ENCODE assay signal across 16 mouse cellular contexts in genomic region chr10:45698930-45699329, GRCm38 (mm10).
A peak's percentile ranks its signal among the peaks of the same experiment; 100 is the strongest.
DNase-seq lines count a peak whose midpoint lies in the region; TF ChIP-seq lines count a peak whose summit lies in the region.
"Had no signal": no experiment of that assay in that cellular context is flagged by ENCODE, and none has a peak within 500 bp of the region (broad histone marks: within the 10 kb centered on the region; RNA-seq: fewer than 3 reads in every experiment).

No protein-coding gene starts in this region.

- no peak for TF ChIP-seq CTCF in heart, adult 2 months (IDR thresholded peaks at IDR 0.05)
- TF ChIP-seq CTCF in kidney, adult 2 months (conservative IDR thresholded peaks at IDR 0.05; ENCODE audit: insufficient read depth, insufficient read length, low read depth, low read length), result no peak

- H3K4me3 ChIP-seq in heart, adult 2 months, result no peak overlapping the region
- no peak overlapping the region for H3K4me3 ChIP-seq in kidney, adult 2 months (ENCODE audit: insufficient read depth, low read depth, low read length)
- H3K4me3 ChIP-seq: forebrain, embryonic 12.5 days; hindbrain, embryonic 15.5 days; limb, embryonic 15.5 days had no signal

- H3K9ac ChIP-seq in heart, adult 2 months (ENCODE audit: low read depth, low read length), result no peak overlapping the region
- H3K9ac ChIP-seq: forebrain, embryonic 12.5 days; hindbrain, embryonic 15.5 days; limb, embryonic 15.5 days had no signal

- H3K36me3 ChIP-seq in heart, adult 2 months (ENCODE audit: control insufficient read depth, insufficient read depth, low read length), result no peaks in the 10 kb centered on the region
- H3K36me3 ChIP-seq in kidney, adult 2 months (ENCODE audit: control insufficient read depth, insufficient read depth, low read length), result no peaks in the 10 kb centered on the region

- DNase-seq in heart, adult 11 months, result peak; percentile 81
- DNase-seq in heart, adult 2 months, result no peak
- DNase-seq in urinary bladder, adult 18-20 months (ENCODE audit: low spot score in 2 of 2), result peak; percentile 4 to 11
- DNase-seq in urinary bladder, adult 2 months (ENCODE audit: low spot score), result no peak
- peak; percentile 34 for DNase-seq in kidney, adult 2 months
- peak; percentile 27 to 32 for DNase-seq in kidney, postnatal 36 days
- no peak for DNase-seq in ovary, postnatal 14 days (ENCODE audit: low spot score)
- no peak for DNase-seq in gastrocnemius, postnatal 14 days
- DNase-seq: adrenal gland, adult 8-10 months; cerebellum, adult 8-10 months; lung, adult 18-20 months; lung, postnatal 4 days; retina, postnatal 1 day had no signal

- no peaks in the 10 kb centered on the region for H3K4me1 ChIP-seq in heart, adult 2 months (ENCODE audit: control insufficient read depth, insufficient read depth, low read length)
- no peaks in the 10 kb centered on the region for H3K4me1 ChIP-seq in kidney, adult 2 months (ENCODE audit: control insufficient read depth, insufficient read depth, low read length)
- H3K4me1 ChIP-seq: forebrain, embryonic 12.5 days; hindbrain, embryonic 15.5 days; limb, embryonic 15.5 days had no signal

- no peaks in the 10 kb centered on the region for H3K27me3 ChIP-seq in heart, adult 2 months (ENCODE audit: control insufficient read depth, insufficient read depth, low read length)
- no peaks in the 10 kb centered on the region for H3K27me3 ChIP-seq in kidney, adult 2 months (replicated peaks; ENCODE audit: control insufficient read depth, insufficient read depth, low read length)
- H3K27me3 ChIP-seq: forebrain, embryonic 12.5 days; hindbrain, embryonic 15.5 days; limb, embryonic 15.5 days had no signal

- WGBS in heart, adult 2 months, result 85% methylated on average over 3 of the region's 3 CpGs
- 84% methylated on average over 3 of the region's 3 CpGs for WGBS in kidney, adult 2 months

- intact Hi-C loops in heart, adult 2 months (cut with DNase I), result no loop called here
- intact Hi-C loops in gastrocnemius, postnatal 14 days (cut with DNase I; ENCODE audit: low total_unique reads), result no loop called here

- TF ChIP-seq POLR2A in heart, adult 2 months (IDR thresholded peaks at IDR 0.05; ENCODE audit: insufficient read depth, low read depth, low read length), result no peak
- no peak for TF ChIP-seq POLR2A in kidney, adult 2 months (IDR thresholded peaks at IDR 0.05; ENCODE audit: low read depth, low read length)

- TF ChIP-seq EP300 in heart, adult 2 months (IDR thresholded peaks at IDR 0.05; ENCODE audit: insufficient read depth, low read depth, low read length), result no peak

- no peak overlapping the region for H3K27ac ChIP-seq in heart, adult 2 months
- peak overlapping the region; percentile 83; the same call in 1 of the 2 replicates for H3K27ac ChIP-seq in kidney, adult 2 months (ENCODE audit: insufficient read depth, low read depth, low read length)
- H3K27ac ChIP-seq: forebrain, embryonic 12.5 days; hindbrain, embryonic 15.5 days; limb, embryonic 15.5 days had no signal

- no peaks in the 10 kb centered on the region for H3K79me2 ChIP-seq in heart, adult 2 months (replicated peaks; ENCODE audit: control insufficient read depth, insufficient read depth, low read length)

Comparison
In these comparisons a context has a peak if more than half of its experiments do, and no peak if none do; other contexts are left out.
1. DNase-seq: peak in heart, adult 11 months (single experiment), urinary bladder, adult 18-20 months (2 of 2), kidney, adult 2 months (single experiment) and kidney, postnatal 36 days (2 of 2); none in heart, adult 2 months (0 of 2), urinary bladder, adult 2 months (single experiment), ovary, postnatal 14 days (single experiment) and gastrocnemius, postnatal 14 days (single experiment).